Mouse (Mus musculus) megakaryocyte, embryonic 14.5 days (primary cell): Measurements from ENCODE around the gene Traip.

ENCODE experiments used
- FLI1 ChIP-seq: IDR thresholded peaks from 2 replicates; pipeline ENCODE4 v1.6.1; 2012; ENCODE audit warnings: low read length, inconsistent platforms, mixed read lengths
- GATA1 ChIP-seq: IDR thresholded peaks from 3 replicates; pipeline ENCODE4 v1.6.1; 2012; ENCODE audit warnings: mixed read lengths, low read length, inconsistent platforms, borderline replicate concordance

DNA sequence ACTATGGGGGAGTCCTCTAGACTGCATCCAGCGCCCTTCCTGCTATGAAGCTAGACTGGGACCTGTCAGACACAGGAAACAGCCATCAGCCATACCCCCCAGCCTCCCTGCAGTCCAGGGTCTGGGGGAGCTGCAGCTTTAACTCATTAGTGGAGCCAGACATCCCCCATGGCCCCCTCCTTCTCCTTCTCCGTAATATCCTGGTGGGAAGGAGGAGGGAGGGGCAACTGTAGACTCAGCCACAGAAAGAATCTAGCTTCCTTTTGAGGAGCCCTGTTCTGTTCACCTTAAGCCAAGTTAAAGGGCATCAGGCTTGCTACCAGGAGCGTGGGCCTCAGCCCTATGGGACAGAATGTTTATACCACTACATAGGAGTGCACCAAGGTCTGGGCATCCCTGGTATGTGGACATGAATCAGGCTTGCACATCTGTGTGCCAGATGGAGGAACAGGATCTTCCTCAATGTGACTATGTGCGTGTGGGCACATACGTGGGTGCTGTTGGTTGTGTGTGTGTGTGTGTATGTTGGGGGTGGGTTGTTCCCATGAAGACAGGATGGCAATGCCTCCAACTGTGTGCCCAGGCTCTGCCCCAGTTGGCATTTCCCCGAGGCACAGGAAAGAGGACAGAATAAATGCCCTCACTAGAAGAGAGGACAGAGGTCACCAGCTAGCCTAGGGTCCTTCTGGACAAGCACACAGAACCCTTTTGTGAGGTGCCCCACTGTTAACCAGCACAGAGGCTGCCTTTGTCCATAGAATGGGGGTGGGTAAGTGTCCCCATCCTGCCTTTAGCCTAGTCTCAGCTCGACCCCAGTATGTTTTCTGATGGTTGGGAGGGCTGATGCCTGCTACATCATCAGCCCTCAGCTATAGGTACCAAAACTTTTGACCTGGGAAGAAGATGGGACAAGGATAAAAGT is 32.0 kb downstream of the Traip start:
- TF ChIP-seq GATA1 = no peak
- no peak for TF ChIP-seq FLI1
